Mouse (Mus musculus): ENCODE measurements around the gene Adi1.

The Adi1 gene

DNA sequence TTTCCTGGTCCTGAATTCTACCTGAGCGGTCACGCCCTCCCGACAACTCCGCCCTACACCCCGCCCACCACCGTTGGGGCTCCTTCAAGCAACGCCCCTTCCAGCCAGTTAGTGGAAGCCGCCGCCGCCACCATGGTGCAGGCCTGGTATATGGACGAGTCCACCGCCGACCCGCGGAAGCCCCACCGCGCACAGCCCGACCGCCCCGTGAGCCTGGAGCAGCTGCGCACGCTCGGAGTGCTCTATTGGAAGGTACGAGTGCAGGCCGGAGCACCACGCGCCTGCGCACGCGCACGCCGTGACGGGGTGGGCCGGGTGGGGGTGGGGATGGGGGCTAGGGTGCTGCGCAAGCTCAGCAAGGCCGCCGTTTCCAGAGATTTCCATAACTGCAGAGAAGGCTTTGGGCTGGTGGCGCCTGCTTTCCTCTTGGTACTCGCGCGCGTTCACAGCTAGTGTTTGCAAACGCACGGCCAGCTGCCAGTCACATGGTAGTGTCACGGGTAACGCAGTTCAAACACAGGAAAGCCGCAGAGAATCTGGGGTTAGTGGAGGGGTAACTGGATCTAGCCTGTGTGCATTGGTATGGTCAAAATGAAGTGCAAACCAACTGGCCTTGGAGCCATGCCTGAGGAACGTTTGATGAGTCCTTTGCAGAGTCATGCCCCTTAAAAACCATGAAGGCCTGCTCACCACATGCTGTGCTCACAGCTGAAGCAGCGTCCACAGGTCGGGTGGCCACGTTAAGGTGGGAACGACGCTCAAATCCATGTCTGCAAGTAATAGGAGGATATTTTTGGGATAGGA is at the start of gene Adi1:
Gene Adi1, plus strand, starts transcription at position 111 of the 804 bp plus-strand sequence.
- DNase-seq (ENCODE audit: extremely low spot score, low read depth, low spot score), result peak; percentile 22

DNA sequence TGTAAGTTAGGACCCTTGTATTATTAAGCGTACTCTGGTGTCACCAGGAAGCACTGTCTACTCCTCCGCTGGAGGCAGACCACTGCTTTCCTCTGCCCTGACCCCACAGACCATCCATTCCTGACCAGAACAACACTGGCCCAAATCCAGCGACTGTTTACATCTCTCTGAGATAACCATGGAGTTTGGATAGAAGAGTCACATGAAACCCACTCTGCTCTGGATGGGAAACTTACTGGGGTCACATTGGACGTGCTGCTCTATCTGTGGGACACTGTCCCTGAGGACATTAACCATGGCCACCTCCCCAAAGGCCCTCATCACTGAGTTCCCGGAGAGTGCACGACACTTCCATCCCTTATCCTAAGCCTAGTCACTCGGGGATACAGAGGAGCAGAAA is 49.6 kb upstream of the Adi1 start:
- no peak for DNase-seq (ENCODE audit: extremely low spot score, low read depth, low spot score)

DNA sequence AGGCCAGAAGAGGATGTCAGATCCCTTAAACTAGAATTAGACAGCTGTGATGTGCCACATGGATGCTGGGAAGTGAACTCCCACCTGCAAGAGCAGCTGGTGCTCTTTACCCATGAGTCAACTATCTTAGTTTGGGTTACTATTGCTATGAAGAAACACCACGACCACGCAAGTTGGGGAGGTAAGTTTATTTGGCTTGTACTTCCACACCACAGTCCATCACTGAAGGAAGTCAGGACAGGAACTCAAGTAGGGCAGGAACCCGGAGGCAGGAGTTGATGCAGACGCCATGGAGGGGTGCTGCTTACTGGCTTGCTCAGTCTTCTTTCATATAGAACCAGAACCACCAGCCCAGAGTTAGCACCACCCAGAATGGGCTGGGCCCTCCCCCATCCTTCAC is 47.9 kb upstream of the Adi1 start:
- no peak for DNase-seq (ENCODE audit: extremely low spot score, low read depth, low spot score)

DNA sequence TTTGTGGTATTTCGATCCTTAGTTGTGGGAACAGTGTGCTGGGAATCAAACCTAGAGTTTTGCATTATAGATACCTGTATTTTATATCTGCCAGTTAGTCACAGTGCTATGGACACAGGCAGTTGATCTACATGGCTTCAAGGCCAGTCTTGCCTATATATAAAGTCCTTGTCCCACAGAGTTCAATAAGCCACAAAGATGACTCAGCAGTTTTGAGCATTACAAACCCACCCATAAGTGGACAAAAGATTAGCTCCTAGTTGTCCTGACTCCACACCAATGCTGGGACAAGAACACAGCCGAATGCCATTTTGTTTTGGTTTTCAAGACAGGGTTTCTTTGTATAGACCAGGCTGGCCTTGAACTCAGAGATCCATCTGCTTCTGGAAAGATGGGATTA is 46.6 kb upstream of the Adi1 start:
- no peak for DNase-seq (ENCODE audit: extremely low spot score, low read depth, low spot score)

DNA sequence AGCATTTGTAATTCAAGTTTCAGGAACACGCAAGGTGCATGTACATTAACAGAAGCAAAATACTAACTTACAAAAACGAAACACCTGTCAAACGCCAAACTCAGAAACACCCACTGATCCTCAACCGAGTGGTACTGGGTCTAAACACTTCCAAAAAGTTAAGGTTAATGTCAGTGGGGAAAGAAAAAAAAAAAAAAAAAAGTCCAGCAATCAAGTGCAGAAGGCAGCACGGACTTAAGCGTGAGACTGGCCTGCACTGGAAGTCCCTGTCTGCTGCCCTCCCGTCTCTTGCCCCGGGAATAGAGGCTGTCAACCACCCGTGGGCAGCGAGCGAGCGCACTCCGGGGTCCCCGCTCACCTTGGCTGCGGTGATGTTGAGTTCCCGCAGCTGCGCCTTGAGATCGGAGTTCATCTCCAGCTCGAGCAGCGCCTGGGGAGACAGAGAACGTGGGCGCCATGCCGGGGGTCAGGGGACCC is 39.9 kb upstream of the Adi1 start:
- no peak for DNase-seq (ENCODE audit: extremely low spot score, low read depth, low spot score)

DNA sequence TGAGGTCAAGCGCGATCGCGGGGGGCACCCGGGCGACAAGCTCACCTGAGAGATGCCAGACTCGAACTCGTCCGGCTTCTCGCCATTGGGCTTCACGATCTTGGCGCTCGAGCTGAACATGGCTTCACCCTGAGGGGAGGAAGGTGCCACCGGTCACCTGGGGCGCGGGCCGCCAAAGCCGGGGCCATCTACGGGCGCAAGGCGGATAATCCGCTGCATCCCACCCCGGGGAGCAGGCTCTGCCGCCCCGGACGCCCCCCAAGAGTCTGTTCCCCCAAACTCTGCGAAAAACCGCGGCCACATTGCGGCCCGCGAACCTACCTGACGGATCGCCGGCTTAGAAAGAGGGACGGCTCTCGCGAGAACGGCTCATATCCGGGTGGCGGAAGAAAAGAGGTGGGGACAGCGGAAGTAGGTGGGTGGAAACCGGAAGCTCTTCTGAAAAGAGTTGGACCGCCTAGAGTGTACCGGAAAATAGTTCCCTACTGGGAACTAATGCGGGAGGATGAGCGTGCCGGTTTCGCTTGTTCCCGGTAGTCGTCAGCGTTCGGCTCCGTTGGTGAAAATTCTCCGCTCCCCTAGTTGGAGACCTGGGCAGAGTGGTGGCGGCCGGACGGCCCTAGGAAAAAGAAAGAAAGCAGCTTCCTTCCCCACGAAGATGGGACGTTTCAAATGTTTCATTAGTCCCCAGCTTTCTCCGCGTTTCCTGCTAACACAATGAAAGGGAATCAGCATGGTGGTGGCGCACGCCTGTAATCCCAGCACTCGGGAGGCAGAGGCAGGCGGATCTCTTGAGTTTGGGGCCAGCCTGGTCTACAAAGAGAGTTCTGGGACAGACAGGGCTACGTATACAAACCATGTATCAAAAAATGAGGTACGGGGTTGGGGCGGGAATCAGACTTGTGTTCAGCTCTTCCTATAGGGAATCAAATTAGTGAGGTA is 39.2 kb upstream of the Adi1 start, which contains the start of gene Rps7:
Gene Rps7, minus strand, starts transcription at position 419 of the 942 bp plus-strand sequence.
- DNase-seq (ENCODE audit: extremely low spot score, low read depth, low spot score), result peak; percentile 90

DNA sequence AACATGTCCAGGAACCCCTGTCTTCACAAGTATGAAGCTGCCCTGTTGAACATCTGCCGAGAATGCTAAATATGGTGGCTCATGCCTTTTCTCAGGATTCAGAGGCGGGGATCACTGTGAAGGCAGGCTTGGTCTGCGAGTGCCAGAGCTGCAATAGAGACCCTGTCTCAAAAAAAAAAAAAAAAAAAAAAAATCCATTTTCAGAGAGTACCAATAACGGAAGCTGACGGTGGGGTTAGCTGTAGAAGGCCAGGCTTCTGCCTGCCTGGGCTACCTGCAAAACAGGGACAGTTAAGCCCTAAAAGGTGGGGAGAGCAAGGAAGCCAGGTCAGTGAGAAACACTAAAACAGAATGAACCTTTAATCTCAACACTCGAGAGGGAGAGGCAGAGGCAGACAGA is 38.5 kb upstream of the Adi1 start:
- no peak for DNase-seq (ENCODE audit: extremely low spot score, low read depth, low spot score)

DNA sequence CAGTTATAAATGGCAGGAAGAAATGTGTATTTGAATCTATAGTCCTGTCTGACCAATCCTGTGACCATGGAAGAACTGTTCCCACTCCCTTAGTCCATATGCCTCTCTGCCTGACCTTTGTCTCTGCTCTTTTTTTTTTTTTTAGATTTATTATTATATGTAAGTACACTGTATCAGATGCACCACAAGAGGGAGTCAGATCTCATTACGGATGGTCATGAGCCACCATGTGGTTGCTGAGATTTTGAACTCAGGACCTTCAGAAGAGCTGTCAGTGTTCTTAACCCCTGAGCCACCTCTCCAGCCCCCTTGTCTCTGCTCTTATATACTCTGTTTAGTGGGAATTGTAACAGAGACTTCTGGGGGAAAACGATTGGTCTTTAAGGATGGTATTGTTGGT is 36.3 kb upstream of the Adi1 start:
- DNase-seq (ENCODE audit: extremely low spot score, low read depth, low spot score), result no peak

DNA sequence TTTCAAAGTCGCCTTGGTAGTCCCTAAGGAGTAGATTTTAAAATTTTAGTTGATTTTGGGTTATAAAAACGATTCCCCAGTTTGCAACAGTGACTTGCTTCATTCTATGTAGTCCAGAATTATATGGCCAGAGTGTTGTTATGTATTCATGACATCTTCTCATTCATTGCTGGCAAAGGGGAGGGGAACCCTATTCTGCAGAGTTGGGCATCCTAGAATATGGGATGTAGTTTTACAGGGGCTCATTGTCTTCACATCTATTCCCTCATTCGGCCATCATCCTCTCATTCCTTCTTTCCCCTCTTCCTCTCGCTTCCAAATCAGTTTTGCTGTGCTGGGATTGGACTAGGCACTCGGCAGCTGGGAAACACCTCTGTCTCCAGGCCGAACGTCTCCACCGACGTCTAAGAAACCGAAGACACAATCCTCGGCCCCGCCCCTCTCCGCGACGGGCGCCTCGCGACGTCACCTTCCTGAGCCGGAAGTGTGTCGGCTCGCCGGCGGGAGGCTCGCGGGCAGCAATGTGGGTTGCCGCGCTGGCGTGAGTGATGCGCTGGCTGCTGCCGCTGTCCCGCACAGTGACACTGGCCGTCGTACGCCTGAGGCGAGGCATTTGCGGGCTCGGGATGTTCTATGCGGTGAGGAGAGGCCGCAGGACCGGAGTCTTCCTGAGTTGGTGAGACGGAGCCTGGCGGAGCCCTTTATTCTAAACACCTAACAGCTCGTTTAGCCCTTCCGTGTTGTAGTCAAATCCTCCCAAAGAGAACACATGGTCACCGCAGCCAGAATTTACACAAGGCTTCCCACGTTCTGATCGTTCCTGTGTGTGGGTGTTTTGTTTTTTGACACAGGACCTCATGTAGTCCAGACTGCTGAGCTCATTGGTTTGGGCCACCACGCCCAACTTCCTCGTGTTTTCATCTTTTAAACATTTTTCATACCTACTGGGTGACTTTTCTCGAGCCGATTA is 25.6 kb upstream of the Adi1 start, which contains the start of gene Rnaseh1:
Gene Rnaseh1, plus strand, starts transcription at position 462 of the 970 bp plus-strand sequence.
- DNase-seq (ENCODE audit: extremely low spot score, low read depth, low spot score), result no peak

DNA sequence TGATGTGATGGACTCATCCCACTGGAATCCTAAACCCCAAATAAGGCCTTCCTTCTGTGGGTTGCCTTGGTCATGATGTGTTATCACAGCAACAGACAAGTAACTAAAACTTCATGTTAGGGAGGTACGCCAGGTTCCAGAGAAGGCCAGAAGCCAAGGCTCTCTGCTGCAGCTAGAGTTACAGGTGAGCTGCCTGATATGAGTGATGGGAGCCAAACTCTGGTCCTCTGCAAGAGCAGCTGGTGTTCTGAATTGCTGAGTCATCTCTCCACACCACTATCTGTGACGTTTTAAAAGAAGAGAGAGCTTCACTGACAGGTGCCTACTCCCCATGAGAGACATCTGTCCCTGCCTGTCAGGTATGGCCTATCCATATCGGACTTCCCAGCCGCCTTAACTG is 12.4 kb upstream of the Adi1 start:
- DNase-seq (ENCODE audit: extremely low spot score, low read depth, low spot score), result no peak

DNA sequence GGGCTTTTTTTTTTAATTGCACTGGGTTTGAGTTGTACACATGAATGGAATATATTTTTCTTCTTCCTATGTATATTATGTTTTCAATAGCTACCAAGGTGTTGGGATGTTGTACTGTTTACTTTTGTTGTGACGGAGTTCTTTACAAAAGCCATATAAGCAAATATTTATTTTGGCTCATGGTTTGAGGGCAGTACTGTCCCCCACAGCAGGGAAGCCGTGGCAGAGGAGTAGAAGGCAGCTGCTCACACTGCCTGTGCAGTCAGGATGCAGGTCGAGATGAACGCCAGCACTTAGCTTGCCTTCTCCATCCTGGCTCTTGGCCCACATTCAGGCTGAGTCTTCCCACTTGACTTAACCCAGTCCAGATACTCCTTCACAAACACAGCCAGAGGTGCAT is 8.3 kb upstream of the Adi1 start:
- no peak for DNase-seq (ENCODE audit: extremely low spot score, low read depth, low spot score)

DNA sequence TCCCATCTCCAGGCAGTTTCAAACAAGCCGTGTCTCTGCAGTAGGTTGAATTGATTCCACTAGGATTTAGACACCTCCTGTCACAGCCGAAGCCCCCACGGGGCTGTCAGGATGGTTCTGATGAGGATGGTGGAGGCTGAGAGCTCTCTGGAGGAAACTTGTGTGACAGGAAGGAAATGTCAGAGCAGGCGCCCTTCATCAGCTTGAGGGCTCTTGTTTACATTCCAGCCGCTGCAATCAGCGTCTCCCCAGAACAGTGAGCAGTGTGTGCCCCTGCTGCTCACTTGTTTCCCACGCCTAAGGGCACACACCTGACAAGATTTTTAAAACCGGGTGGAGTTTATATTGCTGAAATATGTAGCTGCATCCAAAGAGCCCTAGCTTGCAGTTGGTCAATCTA is 7.7 kb upstream of the Adi1 start:
- no peak for DNase-seq (ENCODE audit: extremely low spot score, low read depth, low spot score)

DNA sequence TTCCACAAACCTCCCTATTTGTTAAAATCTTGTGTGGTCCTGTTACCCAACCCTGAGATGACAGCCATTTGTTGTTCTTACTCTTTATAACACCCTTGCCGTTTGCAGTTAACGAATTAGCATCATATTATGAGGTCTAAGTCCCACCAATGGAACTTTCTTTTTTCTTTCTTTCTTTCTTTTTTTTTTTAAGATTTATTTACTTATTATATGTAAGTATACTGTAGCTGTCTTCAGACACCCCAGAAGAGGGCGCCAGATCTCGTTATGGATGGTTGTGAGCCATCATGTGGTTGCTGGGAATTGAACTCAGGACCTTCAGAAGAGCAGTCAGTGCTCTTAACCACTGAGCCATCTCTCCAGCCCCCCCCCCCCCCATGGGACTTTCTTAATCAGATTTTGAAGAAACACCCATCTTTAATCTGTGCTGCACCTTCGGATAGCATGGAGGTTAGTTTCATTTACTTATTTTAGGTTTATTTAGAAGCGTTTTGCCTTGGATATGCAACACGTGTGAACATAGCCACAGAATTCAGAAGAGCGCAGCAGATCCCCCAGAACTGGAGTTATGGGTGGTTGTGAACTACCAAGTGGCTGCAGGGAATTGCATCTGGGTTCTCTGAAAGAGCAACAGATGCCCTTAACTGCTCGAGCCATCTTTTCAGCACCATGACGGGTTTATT is 852 bp upstream of the Adi1 start:
- no peak for DNase-seq (ENCODE audit: extremely low spot score, low read depth, low spot score)

DNA sequence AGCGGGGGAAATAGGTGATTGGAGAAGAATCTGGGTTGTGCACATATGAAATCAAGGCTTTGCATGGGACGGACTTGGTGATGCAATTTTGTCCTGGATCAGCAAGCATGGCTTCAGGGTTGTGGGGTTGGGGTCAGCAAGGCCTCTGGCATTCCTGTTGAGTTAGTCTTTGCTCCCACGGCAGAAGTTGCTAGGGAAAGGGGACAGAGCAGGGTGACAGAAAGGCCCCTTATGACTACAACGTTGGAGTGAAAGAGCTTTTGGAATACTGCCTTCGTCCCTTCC is 836 bp downstream of the Adi1 start:
- no peak for DNase-seq (ENCODE audit: extremely low spot score, low read depth, low spot score)

DNA sequence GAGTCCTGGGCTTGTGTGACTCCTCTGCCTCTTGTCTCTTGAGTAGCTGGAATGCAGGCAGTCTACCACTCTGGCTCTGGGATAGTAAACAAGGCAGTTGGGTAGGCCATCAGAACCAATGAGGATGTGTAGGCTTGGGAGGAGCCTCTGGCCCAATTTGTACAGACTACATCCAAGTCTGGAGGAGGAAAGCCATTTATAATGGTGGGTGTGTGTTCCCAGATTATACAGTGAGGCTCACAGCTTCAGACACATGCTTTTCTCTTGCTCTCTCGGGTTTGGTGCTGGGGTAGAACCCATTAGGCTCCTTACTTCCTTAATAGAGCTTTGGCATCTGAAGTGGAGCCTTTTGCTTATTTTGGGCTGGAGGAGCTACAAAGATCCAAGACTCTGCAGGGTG is 9.6 kb downstream of the Adi1 start:
- no peak for DNase-seq (ENCODE audit: extremely low spot score, low read depth, low spot score)

DNA sequence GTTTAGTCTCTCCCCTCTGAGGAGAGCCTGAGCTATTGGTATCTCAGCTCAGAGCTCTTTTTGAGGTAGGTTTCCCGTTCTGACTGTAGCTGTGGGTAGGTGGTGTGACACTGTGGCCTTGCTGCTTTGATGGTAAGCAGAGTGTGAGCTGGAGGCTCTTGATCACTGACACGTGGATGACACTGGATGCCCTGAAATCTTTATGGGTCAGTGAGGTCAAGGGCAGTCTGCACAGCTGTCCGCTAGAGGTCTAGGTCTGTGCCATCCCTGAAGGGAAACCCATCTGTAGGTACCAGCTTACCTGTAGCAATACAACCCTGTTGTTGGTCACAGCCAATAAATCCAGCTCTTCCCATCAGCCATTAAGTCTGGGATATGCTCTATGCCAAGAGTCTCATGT is 10.7 kb downstream of the Adi1 start:
- DNase-seq (ENCODE audit: extremely low spot score, low read depth, low spot score), result no peak

DNA sequence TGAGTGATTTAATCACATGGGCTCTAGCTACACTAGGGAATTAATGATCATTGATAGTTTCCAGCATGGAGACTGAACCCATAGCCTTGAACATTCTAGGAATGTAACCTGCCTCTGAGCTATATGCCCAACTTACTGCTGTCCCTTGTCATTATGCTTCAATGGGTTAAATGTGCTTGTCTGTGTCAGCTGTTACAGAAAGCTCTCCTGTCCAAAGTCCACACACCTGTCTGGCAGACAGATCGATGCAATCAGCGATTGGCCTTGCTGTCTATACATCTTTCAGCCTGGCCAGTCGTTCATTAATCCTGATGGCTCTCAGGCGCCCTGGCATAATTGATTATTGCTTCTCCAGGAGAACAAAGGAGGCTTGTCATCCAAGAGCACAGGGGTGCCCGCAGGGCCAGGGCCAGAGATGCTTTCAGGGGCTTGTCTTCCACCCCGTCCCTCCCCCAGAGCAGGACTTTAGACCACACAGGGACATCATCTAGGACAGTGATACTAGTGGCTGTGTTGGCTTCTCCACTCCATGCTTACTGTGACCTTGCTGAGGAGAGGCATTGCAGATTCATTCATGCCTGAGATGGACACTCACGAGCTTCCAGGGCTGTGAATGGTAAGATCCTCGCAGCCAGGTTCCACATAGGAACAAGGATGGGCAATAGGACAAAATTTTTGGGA is 11.3 kb downstream of the Adi1 start:
- no peak for DNase-seq (ENCODE audit: extremely low spot score, low read depth, low spot score)

DNA sequence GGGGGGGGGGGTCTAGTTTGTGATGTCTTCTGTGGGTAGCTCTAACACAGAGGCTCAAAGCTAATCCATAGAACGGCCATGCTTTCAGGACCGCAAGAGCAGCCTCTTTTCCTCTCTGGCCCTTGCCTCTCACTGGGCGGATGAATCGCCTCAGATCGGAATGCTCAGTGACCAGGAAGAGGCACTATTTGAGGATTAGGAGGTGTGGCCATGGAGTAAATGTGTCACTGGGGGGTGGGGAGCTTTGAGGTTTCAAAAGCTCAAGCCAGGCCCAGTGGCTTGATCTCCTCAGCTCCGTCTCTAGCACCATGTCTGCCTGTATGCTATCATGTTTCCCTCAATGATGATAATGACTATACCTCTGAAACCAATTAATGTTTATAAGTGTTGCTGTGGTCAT is 14.0 kb downstream of the Adi1 start:
- no peak for DNase-seq (ENCODE audit: extremely low spot score, low read depth, low spot score)

DNA sequence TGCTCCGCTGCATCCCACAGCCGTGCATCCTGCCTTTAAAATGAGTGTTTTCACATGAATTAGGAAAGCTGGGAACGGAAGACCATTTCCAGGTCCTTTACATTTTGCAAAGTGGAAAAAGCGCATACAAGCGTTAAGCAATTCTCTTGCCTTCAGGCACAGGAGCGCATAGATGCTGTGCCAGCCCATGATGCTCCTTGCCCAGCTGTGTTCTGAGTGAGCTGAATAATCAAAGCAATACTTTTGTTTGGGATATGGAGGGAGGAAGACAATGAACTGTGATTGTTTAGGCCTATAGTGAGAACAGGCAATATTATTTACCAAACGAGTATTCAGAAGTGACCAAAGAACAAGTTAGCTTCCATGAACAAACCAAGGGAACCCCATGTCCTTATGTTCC is 15.7 kb downstream of the Adi1 start:
- DNase-seq (ENCODE audit: extremely low spot score, low read depth, low spot score), result no peak

DNA sequence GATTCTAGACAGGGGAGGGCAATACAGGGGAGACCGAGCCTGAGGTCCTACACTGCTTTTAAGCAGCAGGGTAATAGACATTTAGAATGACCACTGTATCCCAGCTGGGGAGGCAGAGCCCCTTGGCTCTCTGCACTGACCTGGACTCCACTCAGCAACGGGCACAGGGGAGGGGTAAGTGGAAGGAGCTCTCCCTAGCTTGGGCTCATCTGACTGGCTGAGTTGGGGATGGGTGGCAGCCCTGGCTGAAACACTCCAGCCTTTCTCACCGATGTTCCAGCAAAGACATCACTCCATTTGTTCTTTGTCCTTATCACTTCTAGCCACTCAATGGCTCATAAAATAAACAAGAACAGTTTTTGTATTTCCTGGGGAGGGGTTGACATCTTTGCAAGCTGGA is 18.7 kb downstream of the Adi1 start:
- no peak for DNase-seq (ENCODE audit: extremely low spot score, low read depth, low spot score)

Measured in hindlimb bud, embryonic 11.5 days (tissue).